Mouse (Mus musculus) thymus, adult 2 months (tissue): Measurements from ENCODE around the gene Rpl6. TPM values are rescaled to one million over a fixed set of nuclear protein-coding genes. Genes with fewer than 3 reads are reported as not detected.
A peak's percentile ranks its signal among the peaks of the same experiment; 100 is the strongest.

Experiments used
- DNase-seq: peaks from one replicate; pipeline ENCODE4 v3.0.0; 2021
- H3K27ac ChIP-seq: fragments of 200-500 bp; 2 replicates; pipeline ENCODE4 v1.5.1; 2012; ENCODE audit warnings: low read length, control low read depth; ENCODE audit not compliant: control insufficient read depth, insufficient read depth
- H3K27me3 ChIP-seq: fragments of 200-500 bp; 2 replicates; pipeline ENCODE4 v1.6.1; 2012; ENCODE audit warnings: mild to moderate bottlenecking, low read length, moderate library complexity, mixed read lengths; ENCODE audit not compliant: control insufficient read depth, insufficient read depth
- H3K36me3 ChIP-seq: fragments of 200-500 bp; 2 replicates; pipeline ENCODE4 v1.6.1; 2012; ENCODE audit warnings: mild to moderate bottlenecking, low read length, moderate library complexity; ENCODE audit not compliant: control insufficient read depth, insufficient read depth
- H3K4me1 ChIP-seq: fragments of 200-500 bp; replicated peaks from 2 replicates; pipeline ENCODE4 v1.6.1; 2012; ENCODE audit warnings: low read length; ENCODE audit not compliant: control insufficient read depth, insufficient read depth
- H3K4me3 ChIP-seq: fragments of 200-500 bp; 2 replicates; pipeline ENCODE4 v1.5.1; 2012; ENCODE audit warnings: mild to moderate bottlenecking, low read length, control low read depth, moderate library complexity; ENCODE audit not compliant: control insufficient read depth, insufficient read depth
- CTCF ChIP-seq: fragments of 200-500 bp; IDR thresholded peaks from 2 replicates; pipeline ENCODE4 v1.5.1; 2012; ENCODE audit warnings: mild to moderate bottlenecking, control low read depth, low read length, moderate library complexity, borderline replicate concordance; ENCODE audit not compliant: control insufficient read depth, poor library complexity, insufficient read depth; ENCODE audit errors: extremely low read depth
- POLR2A ChIP-seq: fragments of 200-500 bp; IDR thresholded peaks from 2 replicates; pipeline ENCODE4 v1.6.1; 2012; ENCODE audit warnings: mild to moderate bottlenecking, low read length, control low read depth, moderate library complexity; ENCODE audit not compliant: control insufficient read depth, poor library complexity, insufficient read depth; ENCODE audit errors: extremely low read depth
- WGBS: fragments of 180-500 bp; shearing (Covaris S2); methylation state at CpG from one replicate; pipeline ENCODE4 v1.1.7; 2018; 5-methylcytosine and 5-hydroxymethylcytosine counted together
- polyA plus RNA-seq: library from polyadenylated mRNA; depleted of rRNA; stranded (reverse); fragments of >200 nt; gene quantifications from 2 replicates; pipeline ENCODE4 v1.2.3, GENCODE M21; 2012; rRNA removed

The Rpl6 gene
- 391 and 394 TPM in 2 replicates for polyA plus RNA-seq

DNA sequence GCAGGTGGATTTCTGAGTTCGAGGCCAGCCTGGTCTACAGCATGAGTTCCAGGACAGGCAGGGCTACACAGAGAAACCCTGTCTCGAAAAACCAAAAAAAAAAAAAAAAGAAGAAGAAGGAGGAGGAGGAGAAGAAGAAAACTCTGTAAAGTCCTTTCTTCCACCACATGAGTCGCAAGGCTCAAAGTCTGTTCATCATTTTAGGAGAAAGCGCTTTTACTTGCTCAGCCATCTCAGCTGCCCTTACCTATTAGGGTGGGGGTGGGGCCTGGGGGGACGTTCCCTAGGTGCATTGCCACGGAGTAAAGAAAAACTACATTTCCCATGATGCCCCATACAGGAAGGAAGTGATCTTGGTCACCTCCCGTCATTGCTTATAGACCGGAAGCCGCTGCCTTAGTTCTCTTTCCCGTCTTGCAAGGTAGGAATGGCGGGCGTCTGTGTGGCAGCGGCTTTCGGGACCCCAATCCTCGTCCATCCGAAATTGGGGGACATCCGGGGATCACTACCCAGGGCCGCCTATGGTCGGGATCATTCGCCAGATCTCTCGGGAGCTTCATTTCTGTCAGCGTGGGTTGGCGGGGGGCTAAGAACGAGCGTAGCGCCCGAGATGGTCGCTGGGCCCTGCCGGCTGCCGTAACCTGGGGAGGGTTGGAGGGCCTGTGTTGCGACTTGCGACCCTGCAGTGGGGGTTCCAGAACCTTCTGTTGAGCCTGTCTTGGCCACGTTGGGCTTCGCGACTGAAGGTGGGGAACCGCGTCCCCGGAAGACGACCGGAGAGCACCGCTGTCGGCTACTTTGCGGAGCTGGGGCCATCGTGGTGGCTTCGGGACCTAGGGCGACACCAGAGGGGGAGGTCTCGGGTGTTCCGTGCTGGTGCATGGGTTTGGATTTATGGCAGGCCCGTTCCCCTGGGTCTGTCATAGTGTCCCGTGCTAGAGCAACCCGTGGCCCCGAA lies at the start of gene Rpl6:
TSS of gene Rpl6 (plus strand) at position 350 of the 958 bp plus-strand sequence.
- peak; percentile 74 for DNase-seq
- 2% methylated on average over 52 of the region's 52 CpGs for WGBS
- H3K36me3 ChIP-seq = peaks cover 35% of the 10 kb centered on the region
- peak within 1 kb of the TSS; percentile 99 for H3K4me3 ChIP-seq
- no peaks in the 10 kb centered on the region for H3K27me3 ChIP-seq
- H3K4me1 ChIP-seq = peaks cover 11% of the 10 kb centered on the region
- TF ChIP-seq CTCF = no peak
- peak; percentile 85 for TF ChIP-seq POLR2A
- peak within 1 kb of the TSS; percentile 19; the same call in 1 of the 2 replicates for H3K27ac ChIP-seq

- H3K27me3 ChIP-seq = no peaks in the 10 kb centered on the region
- no peaks in the 10 kb centered on the region for H3K4me1 ChIP-seq
- TF ChIP-seq CTCF (no peak), POLR2A (no peak)
- H3K27ac ChIP-seq = no peak overlapping the region
- no peak for DNase-seq
- H3K36me3 ChIP-seq = peaks cover 36% of the 10 kb centered on the region
- H3K4me3 ChIP-seq = no peak overlapping the region
- 97% methylated on average over 4 of the region's 4 CpGs for WGBS
Observed at GRCm38 (mm10) chr5:121156121-121156520, 48.2 kb upstream of the Rpl6 start.

GRCm38 (mm10) chr5:121157017-121157416 lies 47.3 kb upstream of the Rpl6 start:
- H3K27ac ChIP-seq = no peak overlapping the region
- TF ChIP-seq POLR2A = no peak
- TF ChIP-seq CTCF = no peak
- no peaks in the 10 kb centered on the region for H3K4me1 ChIP-seq
- DNase-seq = no peak
- H3K36me3 ChIP-seq = peaks cover 34% of the 10 kb centered on the region
- H3K27me3 ChIP-seq = no peaks in the 10 kb centered on the region
- no peak overlapping the region for H3K4me3 ChIP-seq
- WGBS = 91% methylated on average over 2 of the region's 2 CpGs

DNA sequence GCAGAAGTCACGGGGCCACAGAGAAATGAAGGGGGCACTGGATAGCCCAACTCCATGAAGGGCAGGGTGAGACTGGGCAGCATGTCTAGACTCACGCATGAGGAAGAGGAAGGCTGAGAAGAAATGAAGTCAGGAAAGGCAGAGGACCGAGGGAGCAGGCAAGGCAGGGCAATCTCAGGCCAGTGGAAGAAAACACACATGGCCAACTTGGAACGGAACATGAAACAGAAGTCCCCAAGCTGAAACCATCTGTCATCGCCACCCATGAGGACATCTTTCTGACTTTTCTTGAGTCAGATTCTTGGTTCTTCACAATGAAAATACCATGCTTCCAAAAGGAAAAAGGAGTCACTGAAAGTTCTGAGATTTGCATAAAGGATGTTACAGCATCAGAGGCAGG lies 46.8 kb upstream of the Rpl6 start:
- H3K36me3 ChIP-seq = peaks cover 35% of the 10 kb centered on the region
- TF ChIP-seq POLR2A (no peak), CTCF (no peak)
- no peak overlapping the region for H3K4me3 ChIP-seq
- 97% methylated on average over 5 of the region's 5 CpGs for WGBS
- no peaks in the 10 kb centered on the region for H3K27me3 ChIP-seq
- no peak for DNase-seq
- no peaks in the 10 kb centered on the region for H3K4me1 ChIP-seq
- H3K27ac ChIP-seq = no peak overlapping the region

DNA sequence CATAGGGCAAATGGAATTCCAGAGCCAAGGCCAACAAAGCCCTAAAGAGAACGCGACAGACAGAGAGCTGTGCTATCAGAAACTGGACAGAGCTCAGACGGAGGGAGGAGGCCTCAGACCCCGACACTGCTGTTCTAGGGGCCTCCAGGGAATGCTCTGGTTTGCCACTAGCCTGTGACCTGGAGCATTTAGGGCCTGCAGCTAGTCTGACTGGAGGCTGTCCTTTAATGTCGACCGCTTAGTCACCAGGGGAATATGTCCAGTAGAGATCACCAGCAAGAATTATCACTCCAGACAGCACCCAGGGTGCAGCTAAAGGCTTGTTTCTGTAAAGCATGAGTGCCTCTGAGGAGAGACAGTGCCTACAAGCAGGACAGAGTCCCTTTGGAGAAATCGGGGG lies 45.3 kb upstream of the Rpl6 start:
- TF ChIP-seq POLR2A = no peak
- TF ChIP-seq CTCF = no peak
- no peak for DNase-seq
- whole genome bisulfite sequencing = 94% methylated on average over 7 of the region's 7 CpGs
- Histone ChIP-seq H3K27ac (no peak overlapping the region), H3K36me3 (peaks cover 36% of the 10 kb centered on the region), H3K4me3 (no peak overlapping the region), H3K4me1 (no peaks in the 10 kb centered on the region), H3K27me3 (no peaks in the 10 kb centered on the region)

DNA sequence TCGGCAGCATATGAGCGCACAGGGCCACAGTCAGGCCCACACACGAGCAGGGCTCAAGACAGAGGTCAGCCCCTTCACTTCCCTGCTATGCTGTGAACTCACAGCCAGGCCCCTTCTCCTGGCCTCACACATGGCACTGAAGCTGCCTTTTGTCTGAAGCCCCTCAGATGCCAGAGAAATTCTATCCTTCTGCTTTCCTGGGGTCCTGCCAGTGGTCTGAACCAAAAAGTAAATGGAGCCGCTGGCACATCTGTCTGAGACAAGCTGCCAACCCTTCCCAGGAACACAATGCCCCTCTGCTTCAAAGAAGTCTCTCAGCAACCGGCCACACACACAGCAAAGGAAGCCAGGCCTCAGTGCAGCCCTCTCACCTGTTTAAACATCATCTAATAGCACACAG lies 42.0 kb upstream of the Rpl6 start:
- TF ChIP-seq POLR2A (no peak), CTCF (no peak)
- Histone ChIP-seq H3K4me1 (no peaks in the 10 kb centered on the region), H3K27me3 (no peaks in the 10 kb centered on the region), H3K4me3 (no peak overlapping the region), H3K27ac (no peak overlapping the region), H3K36me3 (peaks cover 39% of the 10 kb centered on the region)
- no peak for DNase-seq
- 95% methylated on average over 5 of the region's 5 CpGs for WGBS
